Mouse (Mus musculus) kidney, postnatal 0 days (tissue): Measurements from ENCODE around the gene Rftn1. TPM values are rescaled to one million over a fixed set of nuclear protein-coding genes. Genes with fewer than 3 reads are reported as not detected.

Source experiments
- ATAC-seq: fragments of 200-750 bp; cut with Nextera tagmentation; replicated peaks from 2 replicates; pipeline ENCODE4 v1.8.0; 2017; ENCODE audit warnings: low read depth, moderate number of reproducible peaks, moderate TSS enrichment, moderate library complexity; ENCODE audit not compliant: low FRiP score
- DNase-seq: peaks from one replicate; pipeline ENCODE4 v3.0.0-alpha.2; 2016; ENCODE audit warnings: low spot score
- H3K27ac ChIP-seq: fragments of 300-500 bp; sonication (generic); 2 replicates; pipeline ENCODE4 v1.5.1; 2014; ENCODE audit warnings: mild to moderate bottlenecking
- H3K27me3 ChIP-seq: fragments of 300-500 bp; sonication (generic); 2 replicates; pipeline ENCODE4 v1.6.1; 2014; ENCODE audit warnings: low read length, mixed read lengths; ENCODE audit not compliant: insufficient read depth
- H3K36me3 ChIP-seq: fragments of 300-500 bp; sonication (generic); 2 replicates; pipeline ENCODE4 v1.6.1; 2014; ENCODE audit warnings: low read length, mixed read lengths; ENCODE audit not compliant: insufficient read depth
- H3K4me1 ChIP-seq: fragments of 300-500 bp; sonication (generic); replicated peaks from 2 replicates; pipeline ENCODE4 v1.6.1; 2014; ENCODE audit warnings: antibody characterized with exemption, low read length, mixed read lengths; ENCODE audit not compliant: insufficient read depth
- H3K4me2 ChIP-seq: fragments of 300-500 bp; sonication (generic); 2 replicates; pipeline ENCODE4 v1.6.1; 2014; ENCODE audit warnings: mild to moderate bottlenecking, low read length, moderate library complexity, mixed read lengths
- H3K4me3 ChIP-seq: fragments of 300-500 bp; sonication (generic); replicated peaks from 2 replicates; pipeline ENCODE4 v1.5.1; 2014; ENCODE audit warnings: low read depth, low read length
- H3K9ac ChIP-seq: fragments of 300-500 bp; sonication (generic); 2 replicates; pipeline ENCODE4 v1.6.1; 2014; ENCODE audit warnings: low read depth, low read length
- H3K9me3 ChIP-seq: fragments of 300-500 bp; sonication (generic); replicated peaks from 2 replicates; pipeline ENCODE4 v1.6.1; 2016; ENCODE audit warnings: low read length, inconsistent platforms, mixed read lengths
- CTCF ChIP-seq: IDR thresholded peaks from 2 replicates; pipeline ENCODE4 v1.5.1; 2016; ENCODE audit warnings: antibody characterized with exemption, low read depth, mild to moderate bottlenecking, moderate library complexity
- WGBS: fragments of 180-500 bp; shearing (Covaris S2); extraction: QIAGEN DNeasy Blood & Tissue Kit; methylation state at CpG from one replicate; pipeline ENCODE4 v1.1.7; 2014; 5-methylcytosine and 5-hydroxymethylcytosine counted together
- polyA plus RNA-seq: library from polyadenylated mRNA; unstranded; fragments of >200 nt; fragmentation: Nextera tagmentation; extraction: Ambion mirVana; gene quantifications from 2 replicates; pipeline ENCODE4 v1.2.1, GENCODE M21; 2015

Gene Rftn1
- polyA plus RNA-seq, 1 experiment from 2014 or later: 11.8 TPM

DNA sequence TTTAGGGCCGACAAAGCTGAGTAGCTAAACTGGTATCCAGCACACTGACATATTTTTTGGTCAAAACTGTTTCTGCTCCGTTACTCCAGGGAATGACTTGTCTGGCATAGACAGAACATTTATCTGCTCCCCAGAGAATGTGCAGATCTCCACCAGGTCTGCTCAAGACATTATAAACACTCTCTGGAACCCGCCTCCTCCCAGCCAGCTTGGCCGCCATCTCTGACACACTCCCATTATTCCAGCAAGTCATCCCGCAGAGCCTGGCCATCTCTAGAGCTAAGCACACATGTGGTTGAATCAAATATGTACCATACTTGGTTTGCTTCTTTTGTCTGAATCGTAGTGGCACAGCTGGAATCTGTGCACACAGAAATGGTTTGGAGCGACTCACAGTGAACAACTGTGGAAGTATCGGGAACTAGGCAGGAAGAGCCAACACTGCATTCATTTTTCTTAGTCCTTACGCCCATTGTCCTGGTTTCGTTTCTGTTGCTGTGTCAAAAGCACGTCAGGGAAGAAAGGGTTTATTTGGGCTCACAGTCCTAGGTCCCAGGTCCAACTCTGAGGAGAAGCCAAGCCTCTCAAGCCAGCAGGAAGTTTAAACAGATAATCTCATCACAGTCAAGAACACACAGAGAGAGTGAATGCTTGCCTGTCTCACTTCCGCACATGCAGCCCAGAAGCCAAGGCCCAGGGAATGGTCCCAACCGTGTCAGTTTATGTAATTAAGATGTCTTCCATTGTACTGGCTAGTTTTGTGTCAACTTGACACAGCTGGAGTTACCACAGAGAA, 126.4 kb downstream of the Rftn1 start:
- TF ChIP-seq CTCF: no peak
- no peak for ATAC-seq
- Histone ChIP-seq H3K27ac (no peak overlapping the region), H3K9me3 (no peaks in the 10 kb centered on the region), H3K4me2 (no peak overlapping the region), H3K4me3 (no peak overlapping the region), H3K4me1 (no peaks in the 10 kb centered on the region), H3K9ac (no peak overlapping the region), H3K36me3 (no peaks in the 10 kb centered on the region), H3K27me3 (no peaks in the 10 kb centered on the region)
- DNase-seq: no peak
- 89% methylated on average over 13 of the region's 13 CpGs for WGBS

DNA sequence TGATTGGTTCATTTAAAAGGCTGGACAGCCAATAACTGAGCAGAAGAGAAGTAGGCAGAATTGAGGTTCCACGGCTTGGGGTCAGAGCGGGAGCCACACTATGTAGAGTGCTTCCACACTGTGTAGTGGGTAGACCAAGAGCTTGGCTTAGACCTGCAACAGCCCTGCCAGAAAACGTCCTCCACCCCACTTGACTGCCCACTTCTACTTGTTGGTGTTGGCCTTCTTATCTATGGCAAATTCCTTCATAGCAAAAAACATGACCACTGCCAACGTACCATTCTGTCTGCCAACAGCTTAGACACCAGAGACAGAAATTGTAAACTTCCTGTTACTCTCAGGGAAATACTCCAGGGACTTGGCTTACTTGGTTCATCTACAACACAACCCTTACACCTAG, 127.8 kb downstream of the Rftn1 start:
- no peak for TF ChIP-seq CTCF
- Histone ChIP-seq H3K27ac (no peak overlapping the region), H3K36me3 (no peaks in the 10 kb centered on the region), H3K4me1 (no peaks in the 10 kb centered on the region), H3K9ac (no peak overlapping the region), H3K9me3 (no peaks in the 10 kb centered on the region), H3K27me3 (no peaks in the 10 kb centered on the region), H3K4me3 (no peak overlapping the region), H3K4me2 (no peak overlapping the region)
- no peak for ATAC-seq
- no peak for DNase-seq
- 86% methylated on average over 4 of the region's 4 CpGs for WGBS

DNA sequence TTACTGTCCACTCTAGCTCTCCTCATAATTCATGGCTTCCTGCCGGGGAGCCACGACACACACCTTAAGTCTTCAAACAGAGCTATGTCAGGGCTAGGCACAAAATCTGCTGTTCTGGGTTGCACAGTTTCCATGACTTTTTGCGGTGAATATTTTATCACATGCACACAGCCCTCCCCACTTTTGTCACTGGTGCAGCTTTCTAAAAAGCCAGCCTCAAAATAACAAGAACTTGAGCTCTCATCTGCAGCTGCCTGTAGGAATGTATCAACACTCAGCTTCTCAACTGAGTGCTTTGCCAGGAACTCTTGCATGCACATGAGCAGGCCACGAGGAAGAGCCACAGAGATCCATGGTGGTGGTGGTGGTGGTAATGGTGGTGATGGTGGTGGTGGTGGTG, 129.0 kb downstream of the Rftn1 start:
- no peak overlapping the region for H3K9ac ChIP-seq
- no peaks in the 10 kb centered on the region for H3K4me1 ChIP-seq
- no peaks in the 10 kb centered on the region for H3K36me3 ChIP-seq
- no peaks in the 10 kb centered on the region for H3K27me3 ChIP-seq
- WGBS: 74% methylated on average over 4 of the region's 4 CpGs
- DNase-seq (no peak), ATAC-seq (no peak)
- no peaks in the 10 kb centered on the region for H3K9me3 ChIP-seq
- H3K4me2 ChIP-seq: no peak overlapping the region
- H3K4me3 ChIP-seq: no peak overlapping the region
- no peak overlapping the region for H3K27ac ChIP-seq
- TF ChIP-seq CTCF: no peak

DNA sequence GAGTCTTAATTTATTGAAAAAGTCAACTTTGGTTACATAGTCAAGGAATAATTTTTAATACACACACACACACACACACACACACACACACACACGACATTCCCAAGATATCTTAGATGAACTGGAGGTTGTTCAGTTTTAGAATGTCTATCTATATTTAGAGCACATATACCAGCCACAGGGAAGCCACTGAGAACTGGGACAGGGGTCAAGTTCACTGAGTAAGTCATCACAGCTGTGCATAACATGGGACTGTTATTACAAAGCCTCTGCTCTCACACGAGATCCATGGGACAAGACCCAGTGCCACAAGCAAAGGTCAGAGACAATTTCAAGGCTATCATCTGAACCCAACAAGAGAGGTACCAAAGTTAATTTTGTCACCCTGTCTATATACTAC, 130.3 kb downstream of the Rftn1 start:
- H3K36me3 ChIP-seq: no peaks in the 10 kb centered on the region
- H3K27me3 ChIP-seq: no peaks in the 10 kb centered on the region
- H3K4me1 ChIP-seq: no peaks in the 10 kb centered on the region
- peak; percentile 64 for DNase-seq
- H3K4me2 ChIP-seq: no peak overlapping the region
- no peak overlapping the region for H3K9ac ChIP-seq
- no peak for TF ChIP-seq CTCF
- no peaks in the 10 kb centered on the region for H3K9me3 ChIP-seq
- no peak overlapping the region for H3K4me3 ChIP-seq
- H3K27ac ChIP-seq: no peak overlapping the region
- no peak for ATAC-seq
- WGBS: 34% methylated on average over 2 of the region's 2 CpGs

DNA sequence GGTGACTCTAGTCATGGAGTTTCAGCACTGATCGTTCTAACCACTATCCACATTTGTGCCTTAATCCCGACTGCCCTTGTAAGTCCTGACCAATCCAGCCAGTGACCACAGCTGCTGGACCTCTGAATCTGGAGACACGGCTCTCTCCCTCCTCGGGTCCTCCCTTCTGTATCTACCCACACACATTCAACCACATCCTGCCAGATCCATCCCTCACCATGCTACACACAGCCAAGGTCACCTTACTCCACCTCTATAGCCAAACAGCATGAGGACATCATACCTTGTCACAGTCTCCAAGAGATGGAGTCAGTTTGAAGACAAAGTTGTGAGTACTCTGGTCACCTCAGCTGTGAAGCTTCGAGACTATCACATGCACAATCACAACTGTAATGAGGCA, 131.1 kb downstream of the Rftn1 start:
- H3K4me1 ChIP-seq: no peaks in the 10 kb centered on the region
- no peaks in the 10 kb centered on the region for H3K36me3 ChIP-seq
- 79% methylated on average over 5 of the region's 5 CpGs for WGBS

DNA sequence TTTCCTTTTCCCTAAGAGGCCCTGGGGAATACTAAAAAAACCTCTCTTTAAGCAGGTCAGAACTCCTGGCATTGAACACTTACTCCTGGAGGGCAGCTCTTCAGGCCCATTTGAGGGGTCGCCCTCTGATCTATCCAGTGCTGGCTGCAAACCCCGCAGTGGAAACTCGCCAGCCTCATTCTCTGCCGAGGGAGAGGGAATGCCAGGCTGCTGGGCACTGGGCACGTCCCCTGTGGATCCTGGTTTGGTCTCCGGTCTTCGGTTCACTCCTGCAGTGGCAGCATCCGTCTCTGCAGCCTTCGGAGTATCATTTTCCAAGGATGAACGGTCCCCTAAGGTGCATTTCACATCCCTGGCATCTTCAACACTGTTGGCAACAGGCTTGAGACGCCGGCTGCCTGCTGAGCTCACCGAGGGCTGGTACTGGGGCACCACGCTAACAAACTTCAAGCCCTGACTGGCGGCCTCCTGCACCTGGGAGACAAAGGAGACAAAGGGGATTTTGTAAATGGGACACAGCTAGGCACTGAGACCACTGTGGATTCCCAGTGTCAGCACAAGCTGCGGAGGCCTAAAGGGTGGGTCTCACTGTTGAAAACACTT, 135.2 kb downstream of the Rftn1 start:
- no peak for DNase-seq
- Histone ChIP-seq H3K4me3 (no peak overlapping the region), H3K9me3 (no peaks in the 10 kb centered on the region), H3K27ac (no peak overlapping the region), H3K4me2 (no peak overlapping the region), H3K36me3 (no peaks in the 10 kb centered on the region), H3K4me1 (no peaks in the 10 kb centered on the region), H3K27me3 (no peaks in the 10 kb centered on the region), H3K9ac (no peak overlapping the region)
- WGBS: 88% methylated on average over 16 of the region's 16 CpGs
- TF ChIP-seq CTCF: no peak
- no peak for ATAC-seq

More for the DNA sequence above, 131.1 kb downstream of the Rftn1 start:
- Histone ChIP-seq H3K27ac (no peak overlapping the region), H3K4me2 (no peak overlapping the region), H3K4me3 (no peak overlapping the region), H3K9ac (no peak overlapping the region), H3K9me3 (no peaks in the 10 kb centered on the region), H3K27me3 (no peaks in the 10 kb centered on the region)
- no peak for DNase-seq
- ATAC-seq: no peak
- no peak for TF ChIP-seq CTCF
